Mouse (Mus musculus) embryo, embryonic 10.5 days (tissue): ENCODE measurements around the gene Col3a1.

ENCODE experiments used
- DNase-seq: peaks from one replicate; pipeline ENCODE4 v3.0.0-alpha.2; 2015; ENCODE audit warnings: low spot score

The Col3a1 gene

GRCm38 (mm10) chr1:45381866-45382265 lies 70.5 kb downstream of the Col3a1 start:
- no peak for DNase-seq
